Mouse (Mus musculus) fat pad, adult 2 months (tissue): ENCODE measurements around the gene Cabp4.
A peak's percentile ranks its signal among the peaks of the same experiment; 100 is the strongest.
"Not testable (repeated sequence)": the region's sequence is repeated elsewhere in the genome, so short reads cannot be mapped to it uniquely, and the experiment has no call there.

Source experiments
- DNase-seq: peaks from one replicate; pipeline ENCODE4 v3.0.0-alpha.2; 2011; ENCODE audit warnings: low read depth, low spot score; ENCODE audit errors: extremely low read depth

Gene Cabp4

GRCm38 (mm10) chr19:4125741-4126696, 17.8 kb downstream of the Cabp4 start, which contains the start of gene Aip:
Gene Aip, minus strand, starts transcription at chr19:4125858.
- no peak for DNase-seq

- DNase-seq, result not testable (repeated sequence)
Observed at GRCm38 (mm10) chr19:4125268-4125667, 18.6 kb downstream of the Cabp4 start.

GRCm38 (mm10) chr19:4124432-4124831, 19.4 kb downstream of the Cabp4 start:
- no peak for DNase-seq

GRCm38 (mm10) chr19:4122411-4123370, 21.1 kb downstream of the Cabp4 start:
- DNase-seq, result no peak

- DNase-seq, result not testable (repeated sequence)
Observed at GRCm38 (mm10) chr19:4121896-4122295, 21.9 kb downstream of the Cabp4 start.

GRCm38 (mm10) chr19:4121097-4121805, 22.6 kb downstream of the Cabp4 start:
- peak; percentile 79 for DNase-seq

GRCm38 (mm10) chr19:4120496-4120895, 23.3 kb downstream of the Cabp4 start:
- no peak for DNase-seq

- DNase-seq, result no peak
Observed at GRCm38 (mm10) chr19:4119716-4120487, 23.9 kb downstream of the Cabp4 start.

- no peak for DNase-seq
Observed at GRCm38 (mm10) chr19:4118350-4118749, 25.5 kb downstream of the Cabp4 start.

- DNase-seq, result no peak
Observed at GRCm38 (mm10) chr19:4117006-4117405, 26.8 kb downstream of the Cabp4 start.

- no peak for DNase-seq
Observed at GRCm38 (mm10) chr19:4115816-4116215, 28.0 kb downstream of the Cabp4 start.

- no peak for DNase-seq
Observed at GRCm38 (mm10) chr19:4115144-4115543, 28.7 kb downstream of the Cabp4 start.

- no peak for DNase-seq
Observed at GRCm38 (mm10) chr19:4114551-4114950, 29.3 kb downstream of the Cabp4 start.

GRCm38 (mm10) chr19:4113806-4114230, 30.0 kb downstream of the Cabp4 start:
- DNase-seq, result no peak

GRCm38 (mm10) chr19:4113186-4113805, 30.5 kb downstream of the Cabp4 start:
- no peak for DNase-seq

GRCm38 (mm10) chr19:4112063-4112960, 31.5 kb downstream of the Cabp4 start:
- no peak for DNase-seq

- no peak for DNase-seq
Observed at GRCm38 (mm10) chr19:4108535-4108934, 35.3 kb downstream of the Cabp4 start.

- no peak for DNase-seq
Observed at GRCm38 (mm10) chr19:4106654-4107053, 37.2 kb downstream of the Cabp4 start.
